Mouse (Mus musculus): ENCODE measurements around the gene Pirb. TPM values are rescaled to one million over a fixed set of nuclear protein-coding genes. Genes with fewer than 3 reads are reported as not detected.
A peak's percentile ranks its signal among the peaks of the same experiment; 100 is the strongest.

Pirb gene
- polyA plus RNA-seq, 1 experiment from 2014 or later, result 0.45 TPM

DNA sequence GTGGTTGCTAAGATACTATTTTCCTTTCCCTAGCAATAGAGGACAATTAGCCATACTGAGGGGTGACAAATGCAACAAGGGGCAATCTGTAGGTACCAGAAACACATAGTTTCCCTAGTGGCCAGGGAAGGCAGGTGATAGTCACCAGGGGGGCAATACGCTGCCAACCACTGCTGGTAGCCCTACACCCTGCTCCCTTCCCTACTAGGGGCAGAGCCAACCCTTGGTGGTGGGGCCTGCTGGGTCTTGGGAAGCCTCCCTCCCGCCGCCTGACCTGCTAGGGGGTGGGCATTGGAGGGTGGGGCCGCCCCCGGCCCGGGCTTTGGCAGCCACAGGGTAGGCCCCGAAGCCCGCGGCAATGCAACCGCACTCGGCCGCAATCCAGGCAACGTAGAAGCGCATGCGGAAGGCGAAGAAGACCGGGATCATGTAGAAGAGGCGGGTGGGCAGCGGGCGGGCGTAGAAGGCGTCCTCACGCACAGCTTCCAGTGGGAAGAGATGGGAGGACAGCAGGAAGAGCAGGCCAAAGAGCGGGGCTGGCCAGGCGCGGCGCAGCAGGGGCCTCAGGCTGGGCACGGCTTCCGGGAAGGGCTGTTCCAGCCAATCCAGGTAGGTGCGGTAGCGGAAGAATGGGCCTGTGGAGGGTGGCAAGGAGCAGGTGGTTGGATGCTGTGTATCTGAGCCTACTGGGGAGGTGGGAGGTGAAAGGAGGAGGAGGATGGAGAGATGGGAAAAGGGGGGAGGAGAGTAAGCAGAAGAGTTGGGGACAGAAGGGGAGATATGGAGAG is 34.6 kb downstream of the Pirb start:
- ATAC-seq (ENCODE audit: low FRiP score, low read depth), result no peak
- WGBS, result 79% methylated on average over 31 of the region's 31 CpGs
- Histone ChIP-seq H3K27ac (replicated peaks) (peak overlapping the region; percentile 76), H3K4me3 (no peak overlapping the region), H3K36me3 (peaks cover 29% of the 10 kb centered on the region), H3K9me3 (no peaks in the 10 kb centered on the region), H3K9ac (no peak overlapping the region), H3K4me1 (replicated peaks) (peaks cover 20% of the 10 kb centered on the region), H3K4me2 (no peak overlapping the region), H3K27me3 (no peaks in the 10 kb centered on the region)

GRCm38 (mm10) chr7:3684698-3685097 is 35.5 kb downstream of the Pirb start:
- H3K4me2 ChIP-seq, result no peak overlapping the region
- no peaks in the 10 kb centered on the region for H3K9me3 ChIP-seq
- H3K4me1 ChIP-seq (replicated peaks), result peaks cover 20% of the 10 kb centered on the region
- 0 out of 2 replicates have a peak, but pooled peaks have one; percentile 4 for ATAC-seq (ENCODE audit: low FRiP score, low read depth)
- H3K27me3 ChIP-seq, result no peaks in the 10 kb centered on the region
- peak overlapping the region; percentile 76 for H3K27ac ChIP-seq (replicated peaks)
- H3K36me3 ChIP-seq, result peaks cover 30% of the 10 kb centered on the region
- H3K4me3 ChIP-seq, result no peak overlapping the region
- WGBS, result 63% methylated on average over 8 of the region's 8 CpGs
- H3K9ac ChIP-seq, result 0 out of 2 replicates have a peak overlapping the region, but pooled peaks have one; percentile 3

- peaks cover 20% of the 10 kb centered on the region for H3K4me1 ChIP-seq (replicated peaks)
- 0 out of 2 replicates have a peak overlapping the region, but pooled peaks have one; percentile 3 for H3K9ac ChIP-seq
- H3K36me3 ChIP-seq, result peaks cover 30% of the 10 kb centered on the region
- H3K9me3 ChIP-seq, result no peaks in the 10 kb centered on the region
- peak overlapping the region; percentile 76 for H3K27ac ChIP-seq (replicated peaks)
- H3K4me3 ChIP-seq, result no peak overlapping the region
- H3K4me2 ChIP-seq, result 0 out of 2 replicates have a peak overlapping the region, but pooled peaks have one; percentile 13
- 43% methylated on average over 10 of the region's 10 CpGs for WGBS
- no peaks in the 10 kb centered on the region for H3K27me3 ChIP-seq
- peak; percentile 73 for ATAC-seq (ENCODE audit: low FRiP score, low read depth)
These were observed 36.2 kb downstream of the Pirb start for GRCm38 (mm10) chr7:3683908-3684550.

DNA sequence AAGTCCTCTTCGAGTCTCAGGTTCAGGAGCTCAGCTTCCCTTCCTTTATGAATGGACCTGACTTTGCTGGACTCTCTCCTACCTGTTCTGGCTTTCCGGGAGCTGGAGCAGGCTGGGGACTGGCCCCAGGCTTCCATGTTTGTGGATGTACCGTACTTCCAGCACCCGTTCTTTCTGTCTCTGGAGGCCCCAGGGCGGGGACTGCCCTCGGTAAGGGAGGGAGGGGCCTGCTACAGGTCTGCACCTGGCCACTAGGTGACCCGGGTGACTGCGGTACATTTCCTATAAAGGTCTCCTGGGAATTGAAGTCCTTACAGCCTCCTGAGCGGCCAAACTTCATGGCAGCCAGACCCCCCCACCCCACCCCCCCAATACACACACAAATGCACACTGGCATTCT is 42.8 kb downstream of the Pirb start, which contains the start of gene Tmc4:
Gene Tmc4 (minus strand): TSS at position 212 of the 400 bp plus-strand sequence.
- H3K27me3 ChIP-seq, result no peaks in the 10 kb centered on the region
- H3K36me3 ChIP-seq, result peaks cover 13% of the 10 kb centered on the region
- ATAC-seq (ENCODE audit: low FRiP score, low read depth), result no peak
- no peaks in the 10 kb centered on the region for H3K9me3 ChIP-seq
- no peak within 1 kb of the TSS for H3K4me2 ChIP-seq
- no peak within 1 kb of the TSS for H3K9ac ChIP-seq
- WGBS, result 63% methylated on average over 9 of the region's 9 CpGs
- no peak within 1 kb of the TSS for H3K4me3 ChIP-seq
- H3K4me1 ChIP-seq (replicated peaks), result no peaks in the 10 kb centered on the region
- no peak within 1 kb of the TSS for H3K27ac ChIP-seq (replicated peaks)

DNA sequence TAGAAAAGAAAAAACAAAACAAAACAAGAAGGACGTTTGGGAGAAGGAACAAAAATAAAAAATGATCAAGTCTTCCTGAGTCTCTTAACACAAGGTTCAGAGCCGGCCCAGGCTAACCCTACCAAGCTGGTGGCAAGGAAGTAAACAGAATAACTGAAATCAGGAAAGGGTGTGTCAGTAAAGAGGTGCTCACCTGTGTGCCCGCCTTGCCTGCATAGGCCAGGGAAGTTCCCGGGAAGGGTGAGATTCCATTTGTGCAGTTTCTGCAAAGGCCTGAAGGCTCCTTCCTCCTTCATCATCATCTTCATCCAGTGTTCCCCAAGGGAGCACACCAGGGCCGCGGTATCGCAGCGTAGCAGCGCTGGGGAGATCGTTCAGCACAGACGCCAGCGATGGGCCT is 43.8 kb downstream of the Pirb start:
- ATAC-seq (ENCODE audit: low FRiP score, low read depth), result no peak
- WGBS, result 87% methylated on average over 12 of the region's 12 CpGs

GRCm38 (mm10) chr7:3675228-3675548 is 45.0 kb downstream of the Pirb start:
- 79% methylated on average over 3 of the region's 3 CpGs for WGBS
- no peak overlapping the region for H3K4me3 ChIP-seq

More for the DNA sequence above, 43.8 kb downstream of the Pirb start:
- Histone ChIP-seq H3K36me3 (peaks cover 13% of the 10 kb centered on the region; the same call in 1 of the 2 replicates), H3K27me3 (no peaks in the 10 kb centered on the region), H3K4me1 (replicated peaks) (no peaks in the 10 kb centered on the region), H3K9me3 (no peaks in the 10 kb centered on the region), H3K4me3 (no peak overlapping the region), H3K27ac (replicated peaks) (no peak overlapping the region), H3K9ac (no peak overlapping the region), H3K4me2 (no peak overlapping the region)

DNA sequence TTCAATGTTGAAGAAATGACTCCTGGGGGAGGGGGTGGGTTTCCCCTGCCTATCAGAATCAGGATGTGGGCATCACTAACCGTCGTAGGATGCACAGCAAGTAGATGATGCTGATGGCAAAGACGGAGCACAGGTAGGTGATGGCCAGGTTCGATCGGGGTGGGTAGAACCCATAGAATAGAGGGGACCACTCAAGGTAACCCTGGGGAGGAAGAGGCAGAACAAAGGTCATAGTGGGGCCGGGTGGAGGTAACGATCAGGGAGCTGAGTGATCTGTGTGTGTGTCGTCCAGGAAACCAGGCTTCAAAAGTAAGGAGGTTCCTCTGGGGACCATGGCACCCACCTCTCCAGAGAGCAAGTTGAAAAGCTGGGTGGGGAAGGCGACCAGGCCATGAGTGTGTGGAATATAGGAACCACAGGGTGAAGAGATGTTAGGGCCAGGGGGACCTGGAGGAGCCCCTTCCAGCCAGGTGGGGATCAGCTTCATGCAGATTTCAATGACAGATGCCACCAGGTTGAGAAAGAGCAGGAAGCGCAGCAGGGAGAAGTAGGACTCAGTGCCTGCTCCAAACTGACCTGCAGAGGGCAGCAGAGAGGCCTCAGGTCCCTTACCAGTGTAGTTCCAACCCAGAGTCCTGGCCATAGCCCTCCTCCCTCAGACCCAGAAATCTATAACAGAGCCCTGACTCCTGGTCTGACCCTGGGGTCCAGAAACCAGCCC is 45.5 kb downstream of the Pirb start:
- Histone ChIP-seq H3K27me3 (no peaks in the 10 kb centered on the region), H3K36me3 (0 out of 2 replicates have a peak, but pooled peaks cover 9% of the 10 kb centered on the region), H3K27ac (replicated peaks) (no peak overlapping the region), H3K4me2 (no peak overlapping the region), H3K4me3 (no peak overlapping the region), H3K9ac (no peak overlapping the region), H3K9me3 (no peaks in the 10 kb centered on the region), H3K4me1 (replicated peaks) (no peaks in the 10 kb centered on the region)
- WGBS, result 68% methylated on average over 10 of the region's 10 CpGs
- ATAC-seq (ENCODE audit: low FRiP score, low read depth), result peak; percentile 87

More at GRCm38 (mm10) chr7:3675228-3675548, 45.0 kb downstream of the Pirb start:
- no peak overlapping the region for H3K4me2 ChIP-seq
- H3K27ac ChIP-seq (replicated peaks), result no peak overlapping the region
- no peaks in the 10 kb centered on the region for H3K27me3 ChIP-seq
- peaks cover 11% of the 10 kb centered on the region; the same call in 1 of the 2 replicates for H3K36me3 ChIP-seq
- H3K9ac ChIP-seq, result no peak overlapping the region
- no peak for ATAC-seq (ENCODE audit: low FRiP score, low read depth)
- no peaks in the 10 kb centered on the region for H3K4me1 ChIP-seq (replicated peaks)
- no peaks in the 10 kb centered on the region for H3K9me3 ChIP-seq

DNA sequence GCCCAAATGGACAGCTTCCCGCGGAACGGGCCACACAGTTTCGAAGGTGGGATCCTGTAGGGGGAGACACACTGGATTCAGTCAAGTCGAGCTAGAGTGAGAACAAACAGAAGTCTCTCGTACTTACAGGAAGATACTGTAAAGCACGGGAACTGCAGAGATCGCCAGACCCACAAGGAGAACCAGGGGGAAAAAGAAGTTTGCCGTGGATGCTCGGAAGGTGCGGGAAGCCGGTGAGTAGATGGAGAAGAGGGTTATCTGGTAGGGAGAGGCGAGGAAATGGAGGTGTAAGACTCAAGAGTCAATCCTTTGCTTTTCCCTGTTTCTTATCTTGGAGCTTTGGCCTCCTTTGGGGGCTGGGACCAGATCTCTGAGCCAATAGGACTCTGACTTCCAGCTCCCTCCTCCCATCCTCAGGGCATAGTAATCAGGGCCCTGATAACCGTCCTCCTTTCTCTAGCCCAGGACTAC is 53.2 kb downstream of the Pirb start:
- no peaks in the 10 kb centered on the region for H3K27me3 ChIP-seq
- no peak overlapping the region; the same call in 1 of the 2 replicates for H3K4me2 ChIP-seq
- 24% methylated on average over 14 of the region's 14 CpGs for WGBS
- no peak overlapping the region for H3K4me3 ChIP-seq
- H3K9me3 ChIP-seq, result no peaks in the 10 kb centered on the region
- ATAC-seq (ENCODE audit: low FRiP score, low read depth), result no peak
- H3K4me1 ChIP-seq (replicated peaks), result peaks cover 15% of the 10 kb centered on the region
- H3K9ac ChIP-seq, result no peak overlapping the region
- H3K36me3 ChIP-seq, result peaks cover 7% of the 10 kb centered on the region; the same call in 1 of the 2 replicates
- no peak overlapping the region for H3K27ac ChIP-seq (replicated peaks)

DNA sequence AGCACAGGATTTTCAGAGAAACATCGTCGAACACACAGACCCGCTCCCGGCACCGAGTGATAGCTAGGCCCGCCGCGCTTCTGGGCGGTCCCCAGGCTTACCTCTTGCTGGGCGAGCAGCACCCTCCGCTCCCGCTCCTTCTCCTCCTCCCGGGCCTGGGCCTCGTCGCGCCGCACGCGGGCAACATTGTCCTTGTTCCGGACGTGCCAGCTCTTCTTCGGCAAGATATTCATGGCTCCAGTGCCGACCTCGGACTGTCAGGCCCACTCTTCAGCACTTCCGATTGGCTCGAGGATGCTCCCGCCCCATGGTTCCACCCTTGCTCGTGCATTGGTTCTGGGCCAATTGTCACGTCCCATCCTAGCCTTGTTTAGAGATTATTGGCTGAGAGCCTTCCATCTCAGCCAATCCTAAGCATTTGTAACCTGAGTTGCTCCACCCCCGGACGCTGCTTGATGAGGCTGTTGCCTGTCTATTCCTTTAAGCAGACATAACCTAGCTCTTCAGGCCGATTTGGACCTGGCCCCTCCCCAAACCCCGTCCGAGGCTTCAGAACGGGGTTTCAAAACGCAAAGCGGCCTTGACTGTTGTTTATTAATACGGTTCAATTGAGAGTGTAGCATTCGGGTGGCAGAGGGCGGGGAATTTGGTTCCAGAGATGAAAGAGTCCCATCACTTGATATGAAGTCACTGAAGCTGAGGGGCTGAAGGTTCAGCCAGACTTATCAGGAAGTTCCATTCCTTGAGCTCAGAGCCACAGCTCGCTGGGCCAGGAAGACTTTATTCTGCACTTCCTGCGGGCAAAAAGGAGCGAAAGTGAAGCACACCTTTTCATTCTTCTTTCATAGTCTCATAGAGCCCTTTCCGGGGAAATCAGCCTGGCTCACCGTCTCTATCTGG is 54.7 kb downstream of the Pirb start, which contains the start of gene Leng1:
Gene Leng1 (minus strand): TSS at position 626 of the 900 bp plus-strand sequence.
- Histone ChIP-seq H3K9ac (peak within 1 kb of the TSS; percentile 57), H3K36me3 (peaks cover 21% of the 10 kb centered on the region), H3K27me3 (no peaks in the 10 kb centered on the region), H3K27ac (replicated peaks) (peak within 1 kb of the TSS; percentile 81), H3K4me1 (replicated peaks) (peaks cover 15% of the 10 kb centered on the region), H3K4me3 (peak within 1 kb of the TSS; percentile 59), H3K9me3 (no peaks in the 10 kb centered on the region), H3K4me2 (peak within 1 kb of the TSS; percentile 77)
- peak; percentile 99 for ATAC-seq (ENCODE audit: low FRiP score, low read depth)
- 5% methylated on average over 45 of the region's 45 CpGs for WGBS

- ATAC-seq (ENCODE audit: low FRiP score, low read depth), result peak; percentile 4
- peak overlapping the region; percentile 81 for H3K27ac ChIP-seq (replicated peaks)
- no peaks in the 10 kb centered on the region for H3K27me3 ChIP-seq
- H3K36me3 ChIP-seq, result peaks cover 29% of the 10 kb centered on the region
- H3K9me3 ChIP-seq, result no peaks in the 10 kb centered on the region
- peak overlapping the region; percentile 59 for H3K4me3 ChIP-seq
- H3K4me1 ChIP-seq (replicated peaks), result peaks cover 15% of the 10 kb centered on the region
- 28% methylated on average over 15 of the region's 15 CpGs for WGBS
- H3K4me2 ChIP-seq, result peak overlapping the region; percentile 77
- peak overlapping the region; percentile 57 for H3K9ac ChIP-seq
These were observed 55.5 kb downstream of the Pirb start for GRCm38 (mm10) chr7:3664524-3665214.

Measured in hindbrain, embryonic 15.5 days (tissue).